Mouse (Mus musculus): ENCODE measurements around the gene Mlh1. TPM values are rescaled to one million over a fixed set of nuclear protein-coding genes. Genes with fewer than 3 reads are reported as not detected.

The Mlh1 gene
- polyA plus RNA-seq, 1 experiment from 2014 or later, result 33.6 TPM

GRCm38 (mm10) chr9:111306142-111306541, 34.6 kb upstream of the Mlh1 start:
- H3K27me3 ChIP-seq (replicated peaks; ENCODE audit: control insufficient read depth, insufficient read depth, low read length), result peaks cover 15% of the 10 kb centered on the region
- H3K9me3 ChIP-seq (ENCODE audit: control insufficient read depth, low read length), result peaks cover 14% of the 10 kb centered on the region
- ATAC-seq (ENCODE audit: low read depth) (no peak), DNase-seq (ENCODE audit: low spot score) (no peak)
- no peak overlapping the region for H3K4me3 ChIP-seq (ENCODE audit: low read depth, low read length)
- no peak overlapping the region for H3K4me2 ChIP-seq (ENCODE audit: low read depth, low read length)
- no peaks in the 10 kb centered on the region for H3K36me3 ChIP-seq (ENCODE audit: control insufficient read depth, insufficient read depth, low read length)
- H3K4me1 ChIP-seq (ENCODE audit: control insufficient read depth, insufficient read depth, low read length), result no peaks in the 10 kb centered on the region
- no peak overlapping the region for H3K27ac ChIP-seq (replicated peaks; ENCODE audit: low read depth, low read length)
- no peak overlapping the region for H3K9ac ChIP-seq (ENCODE audit: low read depth, low read length)
- 79% methylated on average over 7 of the region's 7 CpGs for WGBS

- Histone ChIP-seq H3K4me2 (ENCODE audit: low read depth, low read length) (no peak overlapping the region), H3K9ac (ENCODE audit: low read depth, low read length) (no peak overlapping the region), H3K27ac (replicated peaks; ENCODE audit: low read depth, low read length) (no peak overlapping the region), H3K36me3 (ENCODE audit: control insufficient read depth, insufficient read depth, low read length) (no peaks in the 10 kb centered on the region), H3K4me1 (ENCODE audit: control insufficient read depth, insufficient read depth, low read length) (no peaks in the 10 kb centered on the region), H3K4me3 (ENCODE audit: low read depth, low read length) (no peak overlapping the region), H3K27me3 (replicated peaks; ENCODE audit: control insufficient read depth, insufficient read depth, low read length) (no peaks in the 10 kb centered on the region), H3K9me3 (ENCODE audit: control insufficient read depth, low read length) (no peaks in the 10 kb centered on the region)
- no peak for DNase-seq (ENCODE audit: low spot score)
- WGBS, result 89% methylated on average over 6 of the region's 6 CpGs
- no peak for ATAC-seq (ENCODE audit: low read depth)
Measured at GRCm38 (mm10) chr9:111304036-111304435, 32.4 kb upstream of the Mlh1 start.

GRCm38 (mm10) chr9:111302196-111302831, 30.7 kb upstream of the Mlh1 start:
- H3K9ac ChIP-seq (ENCODE audit: low read depth, low read length), result no peak overlapping the region
- H3K4me2 ChIP-seq (ENCODE audit: low read depth, low read length), result no peak overlapping the region
- WGBS, result 66% methylated on average over 12 of the region's 12 CpGs
- no peaks in the 10 kb centered on the region for H3K4me1 ChIP-seq (ENCODE audit: control insufficient read depth, insufficient read depth, low read length)
- H3K27ac ChIP-seq (replicated peaks; ENCODE audit: low read depth, low read length), result no peak overlapping the region
- ATAC-seq (ENCODE audit: low read depth), result no peak
- no peaks in the 10 kb centered on the region for H3K27me3 ChIP-seq (replicated peaks; ENCODE audit: control insufficient read depth, insufficient read depth, low read length)
- no peak for DNase-seq (ENCODE audit: low spot score)
- H3K4me3 ChIP-seq (ENCODE audit: low read depth, low read length), result no peak overlapping the region
- H3K9me3 ChIP-seq (ENCODE audit: control insufficient read depth, low read length), result no peaks in the 10 kb centered on the region
- H3K36me3 ChIP-seq (ENCODE audit: control insufficient read depth, insufficient read depth, low read length), result no peaks in the 10 kb centered on the region

GRCm38 (mm10) chr9:111298606-111299005, 27.0 kb upstream of the Mlh1 start:
- no peaks in the 10 kb centered on the region for H3K9me3 ChIP-seq (ENCODE audit: control insufficient read depth, low read length)
- no peaks in the 10 kb centered on the region for H3K36me3 ChIP-seq (ENCODE audit: control insufficient read depth, insufficient read depth, low read length)
- no peak overlapping the region for H3K9ac ChIP-seq (ENCODE audit: low read depth, low read length)
- DNase-seq (ENCODE audit: low spot score) (peak; percentile 15), ATAC-seq (ENCODE audit: low read depth) (no peak)
- no peaks in the 10 kb centered on the region for H3K27me3 ChIP-seq (replicated peaks; ENCODE audit: control insufficient read depth, insufficient read depth, low read length)
- H3K4me2 ChIP-seq (ENCODE audit: low read depth, low read length), result no peak overlapping the region
- no peak overlapping the region for H3K4me3 ChIP-seq (ENCODE audit: low read depth, low read length)
- WGBS, result 82% methylated on average over 2 of the region's 2 CpGs
- no peak overlapping the region for H3K27ac ChIP-seq (replicated peaks; ENCODE audit: low read depth, low read length)
- H3K4me1 ChIP-seq (ENCODE audit: control insufficient read depth, insufficient read depth, low read length), result no peaks in the 10 kb centered on the region

GRCm38 (mm10) chr9:111296433-111296832, 24.8 kb upstream of the Mlh1 start:
- H3K9ac ChIP-seq (ENCODE audit: low read depth, low read length), result no peak overlapping the region
- DNase-seq (ENCODE audit: low spot score), result no peak
- ATAC-seq (ENCODE audit: low read depth), result no peak
- H3K27ac ChIP-seq (replicated peaks; ENCODE audit: low read depth, low read length), result no peak overlapping the region
- H3K36me3 ChIP-seq (ENCODE audit: control insufficient read depth, insufficient read depth, low read length), result no peaks in the 10 kb centered on the region
- no peaks in the 10 kb centered on the region for H3K9me3 ChIP-seq (ENCODE audit: control insufficient read depth, low read length)
- no peaks in the 10 kb centered on the region for H3K4me1 ChIP-seq (ENCODE audit: control insufficient read depth, insufficient read depth, low read length)
- no peak overlapping the region for H3K4me3 ChIP-seq (ENCODE audit: low read depth, low read length)
- H3K4me2 ChIP-seq (ENCODE audit: low read depth, low read length), result no peak overlapping the region
- WGBS, result 74% methylated on average over 7 of the region's 7 CpGs
- H3K27me3 ChIP-seq (replicated peaks; ENCODE audit: control insufficient read depth, insufficient read depth, low read length), result no peaks in the 10 kb centered on the region

GRCm38 (mm10) chr9:111295323-111295722, 23.7 kb upstream of the Mlh1 start:
- no peak for DNase-seq (ENCODE audit: low spot score)
- Histone ChIP-seq H3K9me3 (ENCODE audit: control insufficient read depth, low read length) (no peaks in the 10 kb centered on the region), H3K27ac (replicated peaks; ENCODE audit: low read depth, low read length) (no peak overlapping the region), H3K4me2 (ENCODE audit: low read depth, low read length) (no peak overlapping the region), H3K27me3 (replicated peaks; ENCODE audit: control insufficient read depth, insufficient read depth, low read length) (no peaks in the 10 kb centered on the region), H3K4me3 (ENCODE audit: low read depth, low read length) (no peak overlapping the region), H3K4me1 (ENCODE audit: control insufficient read depth, insufficient read depth, low read length) (no peaks in the 10 kb centered on the region), H3K36me3 (ENCODE audit: control insufficient read depth, insufficient read depth, low read length) (no peaks in the 10 kb centered on the region), H3K9ac (ENCODE audit: low read depth, low read length) (no peak overlapping the region)
- ATAC-seq (ENCODE audit: low read depth), result no peak
- WGBS, result 71% methylated on average over 2 of the region's 2 CpGs

GRCm38 (mm10) chr9:111294911-111295310, 23.3 kb upstream of the Mlh1 start:
- Histone ChIP-seq H3K9ac (ENCODE audit: low read depth, low read length) (no peak overlapping the region), H3K27ac (replicated peaks; ENCODE audit: low read depth, low read length) (no peak overlapping the region), H3K4me2 (ENCODE audit: low read depth, low read length) (no peak overlapping the region), H3K4me3 (ENCODE audit: low read depth, low read length) (no peak overlapping the region), H3K27me3 (replicated peaks; ENCODE audit: control insufficient read depth, insufficient read depth, low read length) (no peaks in the 10 kb centered on the region), H3K36me3 (ENCODE audit: control insufficient read depth, insufficient read depth, low read length) (no peaks in the 10 kb centered on the region), H3K4me1 (ENCODE audit: control insufficient read depth, insufficient read depth, low read length) (no peaks in the 10 kb centered on the region), H3K9me3 (ENCODE audit: control insufficient read depth, low read length) (no peaks in the 10 kb centered on the region)
- DNase-seq (ENCODE audit: low spot score), result no peak
- WGBS, result 93% methylated on average over 6 of the region's 6 CpGs
- no peak for ATAC-seq (ENCODE audit: low read depth)

GRCm38 (mm10) chr9:111293234-111293633, 21.6 kb upstream of the Mlh1 start:
- H3K4me2 ChIP-seq (ENCODE audit: low read depth, low read length), result no peak overlapping the region
- no peaks in the 10 kb centered on the region for H3K9me3 ChIP-seq (ENCODE audit: control insufficient read depth, low read length)
- no peak overlapping the region for H3K27ac ChIP-seq (replicated peaks; ENCODE audit: low read depth, low read length)
- H3K27me3 ChIP-seq (replicated peaks; ENCODE audit: control insufficient read depth, insufficient read depth, low read length), result no peaks in the 10 kb centered on the region
- WGBS, result 85% methylated on average over 4 of the region's 4 CpGs
- H3K4me3 ChIP-seq (ENCODE audit: low read depth, low read length), result no peak overlapping the region
- H3K4me1 ChIP-seq (ENCODE audit: control insufficient read depth, insufficient read depth, low read length), result no peaks in the 10 kb centered on the region; the same call in 1 of the 2 replicates
- no peaks in the 10 kb centered on the region for H3K36me3 ChIP-seq (ENCODE audit: control insufficient read depth, insufficient read depth, low read length)
- no peak overlapping the region for H3K9ac ChIP-seq (ENCODE audit: low read depth, low read length)
- ATAC-seq (ENCODE audit: low read depth), result no peak
- DNase-seq (ENCODE audit: low spot score), result no peak

- Histone ChIP-seq H3K36me3 (ENCODE audit: control insufficient read depth, insufficient read depth, low read length) (no peaks in the 10 kb centered on the region), H3K4me3 (ENCODE audit: low read depth, low read length) (no peak overlapping the region), H3K4me1 (ENCODE audit: control insufficient read depth, insufficient read depth, low read length) (no peaks in the 10 kb centered on the region; the same call in 1 of the 2 replicates), H3K27me3 (replicated peaks; ENCODE audit: control insufficient read depth, insufficient read depth, low read length) (no peaks in the 10 kb centered on the region), H3K27ac (replicated peaks; ENCODE audit: low read depth, low read length) (no peak overlapping the region), H3K9me3 (ENCODE audit: control insufficient read depth, low read length) (no peaks in the 10 kb centered on the region), H3K9ac (ENCODE audit: low read depth, low read length) (no peak overlapping the region), H3K4me2 (ENCODE audit: low read depth, low read length) (no peak overlapping the region)
- 68% methylated on average over 11 of the region's 11 CpGs for WGBS
- ATAC-seq (ENCODE audit: low read depth) (no peak; the same call in 1 of the 2 replicates), DNase-seq (ENCODE audit: low spot score) (no peak)
Measured at GRCm38 (mm10) chr9:111290539-111291100, 19.0 kb upstream of the Mlh1 start.
